Mouse (Mus musculus) small intestine, adult 2 months (tissue): ENCODE data around the gene Cntn2.

ENCODE experiments used
- CTCF ChIP-seq: fragments of 200-500 bp; IDR thresholded peaks from 2 replicates; pipeline ENCODE4 v1.5.1; 2012; ENCODE audit warnings: low read depth, mild to moderate bottlenecking, control low read depth, inconsistent platforms, low read length, moderate library complexity, mixed read lengths; ENCODE audit not compliant: insufficient replicate concordance, insufficient read length; ENCODE audit errors: extremely low read depth
- POLR2A ChIP-seq: fragments of 200-500 bp; IDR thresholded peaks from 2 replicates; pipeline ENCODE4 v1.6.1; 2012; ENCODE audit warnings: low read depth, mild to moderate bottlenecking, control low read depth, inconsistent platforms, low read length, moderate library complexity

DNA sequence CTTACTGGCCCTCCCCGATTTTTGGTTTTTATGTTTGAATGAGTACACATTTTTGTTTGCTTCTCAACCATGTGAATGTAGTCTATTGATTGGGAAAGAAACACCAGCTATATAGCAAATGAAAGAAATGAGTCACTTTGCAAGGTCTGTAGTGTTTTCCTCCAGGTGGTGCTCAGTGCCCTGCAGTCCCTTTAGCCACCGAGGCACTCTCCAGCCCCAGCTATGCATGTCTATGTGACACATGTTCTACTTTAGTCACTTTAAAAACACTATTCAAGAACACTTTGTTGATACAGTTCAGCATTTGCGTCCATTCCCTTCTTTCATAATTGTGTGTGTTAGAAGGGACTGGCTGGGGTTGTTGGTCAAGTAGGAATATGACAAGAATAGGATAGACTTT, 59.8 kb downstream of the Cntn2 start:
- TF ChIP-seq POLR2A (no peak), CTCF (no peak)
